Mouse (Mus musculus): ENCODE measurements around the gene Atg4c.

GRCm38 (mm10) chr4:99249358-99249757 is 55.6 kb downstream of the Atg4c start:
- TF ChIP-seq EP300 (IDR thresholded peaks at IDR 0.05; ENCODE audit: low read depth) (no peak), CTCF (IDR thresholded peaks at IDR 0.05; ENCODE audit: low read depth) (no peak)

Data from liver, postnatal 0 days (tissue).